Mouse (Mus musculus): ENCODE results near the gene Cep97. TPM values are rescaled to one million over a fixed set of nuclear protein-coding genes. Genes with fewer than 3 reads are reported as not detected.

The Cep97 gene
- polyA plus RNA-seq, 1 experiment from 2014 or later: 19.6 TPM

- 89% methylated on average over 10 of the region's 10 CpGs for WGBS
- no peak overlapping the region for H3K4me3 ChIP-seq (ENCODE audit: low read depth, low read length)
- H3K36me3 ChIP-seq (ENCODE audit: control insufficient read depth, insufficient read depth, low read length): peaks cover 6% of the 10 kb centered on the region
Measured at GRCm38 (mm10) chr16:55922079-55922478, 12.6 kb downstream of the Cep97 start.

GRCm38 (mm10) chr16:55914716-55915115 lies 19.9 kb downstream of the Cep97 start:
- no peak overlapping the region for H3K9ac ChIP-seq (ENCODE audit: low read length)
- H3K4me1 ChIP-seq (ENCODE audit: control insufficient read depth, insufficient read depth, low read length): no peaks in the 10 kb centered on the region
- no peak overlapping the region for H3K4me3 ChIP-seq (ENCODE audit: low read depth, low read length)
- H3K27me3 ChIP-seq (ENCODE audit: control insufficient read depth, insufficient read depth, low read length): no peaks in the 10 kb centered on the region
- no peak overlapping the region for H3K27ac ChIP-seq (ENCODE audit: low read depth, low read length)
- no peak overlapping the region for H3K4me2 ChIP-seq (ENCODE audit: low read depth)
- WGBS: 96% methylated on average over 7 of the region's 7 CpGs
- ATAC-seq (ENCODE audit: insufficient read depth, low FRiP score, low TSS enrichment) (no peak), DNase-seq (ENCODE audit: low spot score) (no peak)
- no peaks in the 10 kb centered on the region for H3K9me3 ChIP-seq (ENCODE audit: control insufficient read depth, low read length)
- peaks cover 9% of the 10 kb centered on the region for H3K36me3 ChIP-seq (ENCODE audit: control insufficient read depth, insufficient read depth, low read length)

More at GRCm38 (mm10) chr16:55922079-55922478, 12.6 kb downstream of the Cep97 start:
- Histone ChIP-seq H3K27me3 (ENCODE audit: control insufficient read depth, insufficient read depth, low read length) (no peaks in the 10 kb centered on the region), H3K4me2 (ENCODE audit: low read depth) (no peak overlapping the region), H3K27ac (ENCODE audit: low read depth, low read length) (no peak overlapping the region), H3K9ac (ENCODE audit: low read length) (no peak overlapping the region), H3K4me1 (ENCODE audit: control insufficient read depth, insufficient read depth, low read length) (no peaks in the 10 kb centered on the region), H3K9me3 (ENCODE audit: control insufficient read depth, low read length) (no peaks in the 10 kb centered on the region)
- DNase-seq (ENCODE audit: low spot score): no peak
- no peak for ATAC-seq (ENCODE audit: insufficient read depth, low FRiP score, low TSS enrichment)

GRCm38 (mm10) chr16:55910208-55910793 lies 24.4 kb downstream of the Cep97 start:
- ATAC-seq (ENCODE audit: insufficient read depth, low FRiP score, low TSS enrichment): no peak
- Histone ChIP-seq H3K4me3 (ENCODE audit: low read depth, low read length) (no peak overlapping the region), H3K9me3 (ENCODE audit: control insufficient read depth, low read length) (no peaks in the 10 kb centered on the region), H3K27me3 (ENCODE audit: control insufficient read depth, insufficient read depth, low read length) (no peaks in the 10 kb centered on the region), H3K36me3 (ENCODE audit: control insufficient read depth, insufficient read depth, low read length) (peaks cover 7% of the 10 kb centered on the region), H3K27ac (ENCODE audit: low read depth, low read length) (no peak overlapping the region), H3K9ac (ENCODE audit: low read length) (no peak overlapping the region), H3K4me2 (ENCODE audit: low read depth) (no peak overlapping the region), H3K4me1 (ENCODE audit: control insufficient read depth, insufficient read depth, low read length) (no peaks in the 10 kb centered on the region)
- WGBS: 93% methylated on average over 10 of the region's 10 CpGs
- no peak for DNase-seq (ENCODE audit: low spot score)

- WGBS: 92% methylated on average over 5 of the region's 5 CpGs
- no peaks in the 10 kb centered on the region for H3K27me3 ChIP-seq (ENCODE audit: control insufficient read depth, insufficient read depth, low read length)
- no peak overlapping the region for H3K4me2 ChIP-seq (ENCODE audit: low read depth)
- no peak for ATAC-seq (ENCODE audit: insufficient read depth, low FRiP score, low TSS enrichment)
- peaks cover 4% of the 10 kb centered on the region for H3K36me3 ChIP-seq (ENCODE audit: control insufficient read depth, insufficient read depth, low read length)
- no peaks in the 10 kb centered on the region for H3K9me3 ChIP-seq (ENCODE audit: control insufficient read depth, low read length)
- H3K27ac ChIP-seq (ENCODE audit: low read depth, low read length): no peak overlapping the region
- DNase-seq (ENCODE audit: low spot score): no peak
- no peak overlapping the region for H3K4me3 ChIP-seq (ENCODE audit: low read depth, low read length)
- no peak overlapping the region for H3K9ac ChIP-seq (ENCODE audit: low read length)
- H3K4me1 ChIP-seq (ENCODE audit: control insufficient read depth, insufficient read depth, low read length): no peaks in the 10 kb centered on the region
Measured at GRCm38 (mm10) chr16:55906928-55907679, 27.6 kb downstream of the Cep97 start.

GRCm38 (mm10) chr16:55905370-55905769 lies 29.3 kb downstream of the Cep97 start:
- no peak for ATAC-seq (ENCODE audit: insufficient read depth, low FRiP score, low TSS enrichment)

GRCm38 (mm10) chr16:55901839-55902756 lies 32.6 kb downstream of the Cep97 start:
- H3K27ac ChIP-seq (ENCODE audit: low read depth, low read length): no peak overlapping the region
- no peak overlapping the region for H3K4me3 ChIP-seq (ENCODE audit: low read depth, low read length)
- no peaks in the 10 kb centered on the region for H3K4me1 ChIP-seq (ENCODE audit: control insufficient read depth, insufficient read depth, low read length)
- ATAC-seq (ENCODE audit: insufficient read depth, low FRiP score, low TSS enrichment) (no peak), DNase-seq (ENCODE audit: low spot score) (no peak)
- H3K36me3 ChIP-seq (ENCODE audit: control insufficient read depth, insufficient read depth, low read length): no peaks in the 10 kb centered on the region; the same call in 1 of the 2 replicates
- no peaks in the 10 kb centered on the region for H3K27me3 ChIP-seq (ENCODE audit: control insufficient read depth, insufficient read depth, low read length)
- H3K9me3 ChIP-seq (ENCODE audit: control insufficient read depth, low read length): no peaks in the 10 kb centered on the region
- H3K9ac ChIP-seq (ENCODE audit: low read length): no peak overlapping the region
- H3K4me2 ChIP-seq (ENCODE audit: low read depth): no peak overlapping the region
- WGBS: 92% methylated on average over 14 of the region's 14 CpGs

More at GRCm38 (mm10) chr16:55905370-55905769, 29.3 kb downstream of the Cep97 start:
- Histone ChIP-seq H3K9ac (ENCODE audit: low read length) (no peak overlapping the region), H3K4me1 (ENCODE audit: control insufficient read depth, insufficient read depth, low read length) (no peaks in the 10 kb centered on the region), H3K36me3 (ENCODE audit: control insufficient read depth, insufficient read depth, low read length) (peaks cover 3% of the 10 kb centered on the region), H3K4me3 (ENCODE audit: low read depth, low read length) (no peak overlapping the region), H3K9me3 (ENCODE audit: control insufficient read depth, low read length) (no peaks in the 10 kb centered on the region), H3K27me3 (ENCODE audit: control insufficient read depth, insufficient read depth, low read length) (no peaks in the 10 kb centered on the region), H3K4me2 (ENCODE audit: low read depth) (no peak overlapping the region), H3K27ac (ENCODE audit: low read depth, low read length) (no peak overlapping the region)
- DNase-seq (ENCODE audit: low spot score): no peak
- 91% methylated on average over 25 of the region's 25 CpGs for WGBS

GRCm38 (mm10) chr16:55898385-55899002 lies 36.2 kb downstream of the Cep97 start:
- Histone ChIP-seq H3K4me3 (ENCODE audit: low read depth, low read length) (no peak overlapping the region), H3K9me3 (ENCODE audit: control insufficient read depth, low read length) (no peaks in the 10 kb centered on the region), H3K9ac (ENCODE audit: low read length) (no peak overlapping the region), H3K36me3 (ENCODE audit: control insufficient read depth, insufficient read depth, low read length) (no peaks in the 10 kb centered on the region), H3K27ac (ENCODE audit: low read depth, low read length) (no peak overlapping the region), H3K4me2 (ENCODE audit: low read depth) (no peak overlapping the region), H3K27me3 (ENCODE audit: control insufficient read depth, insufficient read depth, low read length) (no peaks in the 10 kb centered on the region), H3K4me1 (ENCODE audit: control insufficient read depth, insufficient read depth, low read length) (peaks cover 4% of the 10 kb centered on the region; the same call in 1 of the 2 replicates)
- 91% methylated on average over 9 of the region's 9 CpGs for WGBS
- ATAC-seq (ENCODE audit: insufficient read depth, low FRiP score, low TSS enrichment) (no peak), DNase-seq (ENCODE audit: low spot score) (no peak)

GRCm38 (mm10) chr16:55895651-55896095 lies 39.0 kb downstream of the Cep97 start:
- peaks cover 4% of the 10 kb centered on the region; the same call in 1 of the 2 replicates for H3K4me1 ChIP-seq (ENCODE audit: control insufficient read depth, insufficient read depth, low read length)
- 0 out of 2 replicates have a peak overlapping the region, but pooled peaks have one; percentile 53 for H3K27ac ChIP-seq (ENCODE audit: low read depth, low read length)
- H3K36me3 ChIP-seq (ENCODE audit: control insufficient read depth, insufficient read depth, low read length): no peaks in the 10 kb centered on the region
- peak overlapping the region; percentile 71 for H3K4me3 ChIP-seq (ENCODE audit: low read depth, low read length)
- H3K9ac ChIP-seq (ENCODE audit: low read length): peak overlapping the region; percentile 74
- 6% methylated on average over 9 of the region's 9 CpGs for WGBS
- H3K4me2 ChIP-seq (ENCODE audit: low read depth): peak overlapping the region; percentile 79
- no peaks in the 10 kb centered on the region for H3K27me3 ChIP-seq (ENCODE audit: control insufficient read depth, insufficient read depth, low read length)
- no peak; the same call in 1 of the 2 replicates for ATAC-seq (ENCODE audit: insufficient read depth, low FRiP score, low TSS enrichment)
- DNase-seq (ENCODE audit: low spot score): no peak
- no peaks in the 10 kb centered on the region for H3K9me3 ChIP-seq (ENCODE audit: control insufficient read depth, low read length)

Measured in neural tube, embryonic 11.5 days (tissue).